Mouse (Mus musculus) hindbrain, embryonic 10.5 days (tissue): ENCODE results near the gene Abca17. TPM values are rescaled to one million over a fixed set of nuclear protein-coding genes. Genes with fewer than 3 reads are reported as not detected.

ENCODE experiments used
- DNase-seq: peaks from one replicate; pipeline ENCODE4 v3.0.0-alpha.2; 2017; ENCODE audit warnings: low spot score
- H3K27ac ChIP-seq: fragments of 300-500 bp; sonication (generic); 2 replicates; pipeline ENCODE4 v1.5.1; 2016; ENCODE audit warnings: mild to moderate bottlenecking, moderate library complexity
- H3K27me3 ChIP-seq: fragments of 300-500 bp; sonication (generic); 2 replicates; pipeline ENCODE4 v1.6.1; 2016; ENCODE audit warnings: mild to moderate bottlenecking; ENCODE audit not compliant: poor library complexity, insufficient read depth, severe bottlenecking
- H3K36me3 ChIP-seq: fragments of 300-500 bp; sonication (generic); 2 replicates; pipeline ENCODE4 v1.6.1; 2016; ENCODE audit warnings: mild to moderate bottlenecking, moderate library complexity
- H3K4me1 ChIP-seq: fragments of 300-500 bp; sonication (generic); replicated peaks from 2 replicates; pipeline ENCODE4 v1.6.1; 2016; ENCODE audit warnings: mild to moderate bottlenecking
- H3K4me3 ChIP-seq: fragments of 300-500 bp; sonication (generic); 2 replicates; pipeline ENCODE4 v1.5.1; 2016; ENCODE audit warnings: mild to moderate bottlenecking, moderate library complexity
- H3K9me3 ChIP-seq: fragments of 300-500 bp; sonication (generic); 2 replicates; pipeline ENCODE4 v1.6.1; 2016; ENCODE audit warnings: mild to moderate bottlenecking, moderate library complexity
- WGBS: fragments of 180-500 bp; shearing (Covaris S2); methylation state at CpG from one replicate; pipeline ENCODE4 v1.1.7; 2016; 5-methylcytosine and 5-hydroxymethylcytosine counted together
- polyA plus RNA-seq: library from polyadenylated mRNA; unstranded; fragments of >200 nt; fragmentation: Nextera tagmentation; extraction: Ambion mirVana; gene quantifications from 2 replicates; pipeline ENCODE4 v1.2.1, GENCODE M21; 2016

The Abca17 gene
- polyA plus RNA-seq, 1 experiment from 2014 or later, result not detected

- peak overlapping the region; percentile 97 for H3K27ac ChIP-seq
- WGBS, result 94% methylated on average over 2 of the region's 2 CpGs
- no peaks in the 10 kb centered on the region for H3K27me3 ChIP-seq
- no peak for DNase-seq
- peaks cover 25% of the 10 kb centered on the region for H3K36me3 ChIP-seq
- H3K4me1 ChIP-seq, result peaks cover 17% of the 10 kb centered on the region
- peak overlapping the region; percentile 84; the same call in 1 of the 2 replicates for H3K4me3 ChIP-seq
- 0 out of 2 replicates have a peak, but pooled peaks cover 4% of the 10 kb centered on the region for H3K9me3 ChIP-seq
Observed at GRCm38 (mm10) chr17:24252329-24252728, 98.5 kb downstream of the Abca17 start.

- under 1% methylated on average over 48 of the region's 48 CpGs for WGBS
- DNase-seq, result peak; percentile 98
- Histone ChIP-seq H3K4me3 (peak within 1 kb of the TSS; percentile 84), H3K27ac (peak within 1 kb of the TSS; percentile 97), H3K9me3 (0 out of 2 replicates have a peak, but pooled peaks cover 4% of the 10 kb centered on the region), H3K4me1 (peaks cover 17% of the 10 kb centered on the region), H3K36me3 (peaks cover 33% of the 10 kb centered on the region), H3K27me3 (no peaks in the 10 kb centered on the region)
Observed at GRCm38 (mm10) chr17:24251320-24252069, 99.4 kb downstream of the Abca17 start, which contains the start of gene Ccnf. Gene Ccnf, minus strand, starts transcription at chr17:24251484.

- DNase-seq, result no peak
- H3K27ac ChIP-seq, result peak overlapping the region; percentile 97
- WGBS, result 0% methylated on average over 32 of the region's 32 CpGs
- H3K4me3 ChIP-seq, result peak overlapping the region; percentile 84
- H3K4me1 ChIP-seq, result peaks cover 17% of the 10 kb centered on the region
- 0 out of 2 replicates have a peak, but pooled peaks cover 4% of the 10 kb centered on the region for H3K9me3 ChIP-seq
- H3K27me3 ChIP-seq, result no peaks in the 10 kb centered on the region
- peaks cover 38% of the 10 kb centered on the region for H3K36me3 ChIP-seq
Observed at GRCm38 (mm10) chr17:24250988-24251319, 99.9 kb downstream of the Abca17 start.

GRCm38 (mm10) chr17:24248641-24249040 lies 102.2 kb downstream of the Abca17 start:
- no peak overlapping the region for H3K4me3 ChIP-seq
- no peak overlapping the region for H3K27ac ChIP-seq
- DNase-seq, result no peak
- H3K4me1 ChIP-seq, result peaks cover 17% of the 10 kb centered on the region
- peaks cover 57% of the 10 kb centered on the region for H3K36me3 ChIP-seq
- WGBS, result 90% methylated on average over 2 of the region's 2 CpGs
- H3K27me3 ChIP-seq, result no peaks in the 10 kb centered on the region
- H3K9me3 ChIP-seq, result peaks cover 16% of the 10 kb centered on the region

- no peaks in the 10 kb centered on the region for H3K4me1 ChIP-seq
- no peak overlapping the region for H3K4me3 ChIP-seq
- H3K27ac ChIP-seq, result no peak overlapping the region
- WGBS, result 95% methylated on average over 8 of the region's 8 CpGs
- H3K27me3 ChIP-seq, result no peaks in the 10 kb centered on the region
- no peak for DNase-seq
- H3K9me3 ChIP-seq, result peaks cover 17% of the 10 kb centered on the region
- H3K36me3 ChIP-seq, result peaks cover 96% of the 10 kb centered on the region
Observed at GRCm38 (mm10) chr17:24244061-24244460, 106.8 kb downstream of the Abca17 start.

- Histone ChIP-seq H3K27me3 (no peaks in the 10 kb centered on the region), H3K36me3 (peaks cover 96% of the 10 kb centered on the region), H3K9me3 (peaks cover 17% of the 10 kb centered on the region), H3K4me3 (no peak overlapping the region), H3K4me1 (no peaks in the 10 kb centered on the region), H3K27ac (no peak overlapping the region)
- peak; percentile 25 for DNase-seq
- WGBS, result 83% methylated on average over 4 of the region's 4 CpGs
Observed at GRCm38 (mm10) chr17:24243311-24243969, 107.4 kb downstream of the Abca17 start.

- H3K27me3 ChIP-seq, result no peaks in the 10 kb centered on the region
- H3K9me3 ChIP-seq, result no peaks in the 10 kb centered on the region
- peaks cover 100% of the 10 kb centered on the region for H3K36me3 ChIP-seq
- H3K27ac ChIP-seq, result no peak overlapping the region
- no peak for DNase-seq
- WGBS, result 96% methylated on average over 7 of the region's 7 CpGs
- H3K4me3 ChIP-seq, result no peak overlapping the region
- no peaks in the 10 kb centered on the region for H3K4me1 ChIP-seq
Observed at GRCm38 (mm10) chr17:24236921-24237320, 113.9 kb downstream of the Abca17 start.

- Histone ChIP-seq H3K27ac (no peak overlapping the region), H3K4me3 (no peak overlapping the region), H3K4me1 (no peaks in the 10 kb centered on the region), H3K36me3 (peaks cover 100% of the 10 kb centered on the region), H3K9me3 (no peaks in the 10 kb centered on the region), H3K27me3 (no peaks in the 10 kb centered on the region)
- 97% methylated on average over 1 of the region's 1 CpGs for WGBS
- no peak for DNase-seq
Observed at GRCm38 (mm10) chr17:24236479-24236878, 114.4 kb downstream of the Abca17 start.

- Histone ChIP-seq H3K4me1 (no peaks in the 10 kb centered on the region), H3K4me3 (no peak overlapping the region), H3K36me3 (peaks cover 100% of the 10 kb centered on the region), H3K27me3 (no peaks in the 10 kb centered on the region), H3K9me3 (no peaks in the 10 kb centered on the region), H3K27ac (no peak overlapping the region)
- WGBS, result 89% methylated on average over 7 of the region's 7 CpGs
- DNase-seq, result no peak
Observed at GRCm38 (mm10) chr17:24227941-24228340, 122.9 kb downstream of the Abca17 start.

GRCm38 (mm10) chr17:24226721-24227120 lies 124.1 kb downstream of the Abca17 start:
- H3K9me3 ChIP-seq, result no peaks in the 10 kb centered on the region
- H3K4me1 ChIP-seq, result no peaks in the 10 kb centered on the region
- H3K36me3 ChIP-seq, result peaks cover 95% of the 10 kb centered on the region
- no peak overlapping the region for H3K4me3 ChIP-seq
- no peaks in the 10 kb centered on the region for H3K27me3 ChIP-seq
- no peak for DNase-seq
- no peak overlapping the region for H3K27ac ChIP-seq
- 93% methylated on average over 8 of the region's 8 CpGs for WGBS

GRCm38 (mm10) chr17:24225851-24226250 lies 125.0 kb downstream of the Abca17 start:
- 93% methylated on average over 5 of the region's 5 CpGs for WGBS
- H3K27ac ChIP-seq, result no peak overlapping the region
- peaks cover 4% of the 10 kb centered on the region; the same call in 1 of the 2 replicates for H3K4me1 ChIP-seq
- no peak overlapping the region for H3K4me3 ChIP-seq
- no peak for DNase-seq
- no peaks in the 10 kb centered on the region for H3K9me3 ChIP-seq
- H3K36me3 ChIP-seq, result peaks cover 86% of the 10 kb centered on the region
- H3K27me3 ChIP-seq, result no peaks in the 10 kb centered on the region

GRCm38 (mm10) chr17:24224741-24225140 lies 126.1 kb downstream of the Abca17 start:
- no peak overlapping the region for H3K4me3 ChIP-seq
- H3K9me3 ChIP-seq, result no peaks in the 10 kb centered on the region
- peaks cover 75% of the 10 kb centered on the region for H3K36me3 ChIP-seq
- no peak for DNase-seq
- H3K27me3 ChIP-seq, result no peaks in the 10 kb centered on the region
- 94% methylated on average over 10 of the region's 10 CpGs for WGBS
- no peak overlapping the region for H3K27ac ChIP-seq
- peaks cover 14% of the 10 kb centered on the region for H3K4me1 ChIP-seq

GRCm38 (mm10) chr17:24223513-24223912 lies 127.4 kb downstream of the Abca17 start:
- Histone ChIP-seq H3K36me3 (peaks cover 74% of the 10 kb centered on the region), H3K4me1 (peaks cover 23% of the 10 kb centered on the region), H3K4me3 (no peak overlapping the region), H3K27me3 (no peaks in the 10 kb centered on the region), H3K27ac (no peak overlapping the region), H3K9me3 (no peaks in the 10 kb centered on the region)
- no peak for DNase-seq
- WGBS, result 91% methylated on average over 5 of the region's 5 CpGs
